Mouse (Mus musculus) embryonic facial prominence, embryonic 10.5 days (tissue): ENCODE data around the gene D430041D05Rik. TPM values are rescaled to one million over a fixed set of nuclear protein-coding genes. Genes with fewer than 3 reads are reported as not detected.
"Not testable (repeated sequence)": the region's sequence is repeated elsewhere in the genome, so short reads cannot be mapped to it uniquely, and the experiment has no call there.

Source experiments
- DNase-seq: peaks from one replicate; pipeline ENCODE4 v3.0.0-alpha.2; 2017; ENCODE audit warnings: low spot score
- H3K27ac ChIP-seq: fragments of 300-500 bp; sonication (generic); replicated peaks from 2 replicates; pipeline ENCODE4 v1.5.1; 2016; ENCODE audit warnings: mild to moderate bottlenecking
- H3K27me3 ChIP-seq: fragments of 300-500 bp; sonication (generic); replicated peaks from 2 replicates; pipeline ENCODE4 v1.6.1; 2016; ENCODE audit warnings: low read depth, mild to moderate bottlenecking; ENCODE audit not compliant: poor library complexity, severe bottlenecking
- H3K36me3 ChIP-seq: fragments of 300-500 bp; sonication (generic); replicated peaks from 2 replicates; pipeline ENCODE4 v1.6.1; 2016; ENCODE audit warnings: mild to moderate bottlenecking, moderate library complexity
- H3K4me1 ChIP-seq: fragments of 300-500 bp; sonication (generic); 2 replicates; pipeline ENCODE4 v1.6.1; 2016
- H3K4me3 ChIP-seq: fragments of 300-500 bp; sonication (generic); 2 replicates; pipeline ENCODE4 v1.5.1; 2016; ENCODE audit warnings: mild to moderate bottlenecking, moderate library complexity
- H3K9me3 ChIP-seq: fragments of 300-500 bp; sonication (generic); 2 replicates; pipeline ENCODE4 v1.6.1; 2016; ENCODE audit warnings: mild to moderate bottlenecking
- WGBS: fragments of 180-500 bp; shearing (Covaris S2); methylation state at CpG from one replicate; pipeline ENCODE4 v1.1.7; 2016; 5-methylcytosine and 5-hydroxymethylcytosine counted together
- microRNA counts: library from miRNA; unstranded; fragments of <30 nt; microRNA quantifications from one replicate; lab custom pipeline; 2017
- microRNA-seq: library from miRNA; unstranded; fragments of <30 nt; microRNA quantifications from one replicate; pipeline ENCODE4, GENCODE M21; 2017
- polyA plus RNA-seq: library from polyadenylated mRNA; unstranded; fragments of >200 nt; fragmentation: Nextera tagmentation; extraction: Ambion mirVana; gene quantifications from 2 replicates; pipeline ENCODE4 v1.2.1, GENCODE M21; 2016

D430041D05Rik gene
- polyA plus RNA-seq, 1 experiment from 2014 or later: 0.60 TPM

GRCm38 (mm10) chr2:104109021-104109420, 301.8 kb downstream of the D430041D05Rik start:
- 91% methylated on average over 2 of the region's 2 CpGs for WGBS
- not testable (repeated sequence) for DNase-seq, H3K4me3 ChIP-seq, H3K36me3 ChIP-seq, H3K27me3 ChIP-seq, H3K4me1 ChIP-seq, H3K9me3 ChIP-seq, H3K27ac ChIP-seq

GRCm38 (mm10) chr2:104104800-104105199, 306.0 kb downstream of the D430041D05Rik start:
- 93% methylated on average over 6 of the region's 6 CpGs for WGBS
- no peaks in the 10 kb centered on the region for H3K27me3 ChIP-seq
- H3K4me3 ChIP-seq: no peak overlapping the region
- peaks cover 4% of the 10 kb centered on the region for H3K4me1 ChIP-seq
- H3K27ac ChIP-seq: no peak overlapping the region
- H3K36me3 ChIP-seq: no peaks in the 10 kb centered on the region
- H3K9me3 ChIP-seq: no peaks in the 10 kb centered on the region
- DNase-seq: no peak

DNA sequence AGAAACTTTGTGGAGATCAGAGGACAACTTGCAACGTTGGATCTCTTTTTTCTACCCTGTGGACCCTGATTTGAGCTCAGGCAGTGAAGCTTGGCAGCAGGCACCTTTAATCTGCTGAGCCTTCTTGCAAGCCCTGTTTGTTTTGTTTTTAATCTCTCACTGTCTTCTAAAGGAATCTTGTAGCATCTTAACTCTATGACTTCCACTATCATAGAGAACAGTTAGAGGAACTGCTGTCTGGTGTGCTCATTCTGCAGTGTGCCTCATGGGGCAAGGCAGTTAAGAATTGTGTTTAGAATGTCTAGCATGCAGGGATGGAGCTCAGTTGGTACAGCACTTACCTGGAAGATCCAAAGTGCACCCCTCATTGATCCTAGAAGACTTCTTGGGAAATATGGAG, 310.9 kb downstream of the D430041D05Rik start:
- peaks cover 24% of the 10 kb centered on the region for H3K4me1 ChIP-seq
- H3K27ac ChIP-seq: no peak overlapping the region
- peak; percentile 2 for DNase-seq
- H3K4me3 ChIP-seq: no peak overlapping the region
- WGBS: 61% methylated on average over 1 of the region's 1 CpGs
- H3K9me3 ChIP-seq: no peaks in the 10 kb centered on the region
- no peaks in the 10 kb centered on the region for H3K27me3 ChIP-seq
- no peaks in the 10 kb centered on the region for H3K36me3 ChIP-seq

DNA sequence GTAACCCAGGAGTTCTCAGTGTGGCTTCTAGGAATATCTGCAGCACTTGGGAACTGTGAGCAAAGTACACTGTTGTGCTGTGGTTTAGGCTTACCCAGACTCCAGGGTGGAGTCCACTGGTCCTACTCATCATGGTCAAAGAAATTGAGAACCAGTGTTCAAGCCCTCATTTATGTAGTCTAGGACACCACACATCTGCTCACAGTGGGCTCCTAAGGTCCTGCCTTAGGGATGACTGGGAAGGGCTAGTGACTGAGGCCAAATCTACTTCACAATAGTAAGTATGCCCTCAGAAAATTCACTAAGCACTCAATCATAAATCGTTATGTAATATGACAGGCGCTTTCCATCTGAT, 311.6 kb downstream of the D430041D05Rik start:
- DNase-seq: no peak
- Histone ChIP-seq H3K4me3 (no peak overlapping the region), H3K27ac (peak overlapping the region; percentile 57; the same call in 1 of the 2 replicates), H3K4me1 (peaks cover 24% of the 10 kb centered on the region), H3K27me3 (no peaks in the 10 kb centered on the region), H3K9me3 (no peaks in the 10 kb centered on the region), H3K36me3 (no peaks in the 10 kb centered on the region)
- whole genome bisulfite sequencing: 94% methylated on average over 2 of the region's 2 CpGs

DNA sequence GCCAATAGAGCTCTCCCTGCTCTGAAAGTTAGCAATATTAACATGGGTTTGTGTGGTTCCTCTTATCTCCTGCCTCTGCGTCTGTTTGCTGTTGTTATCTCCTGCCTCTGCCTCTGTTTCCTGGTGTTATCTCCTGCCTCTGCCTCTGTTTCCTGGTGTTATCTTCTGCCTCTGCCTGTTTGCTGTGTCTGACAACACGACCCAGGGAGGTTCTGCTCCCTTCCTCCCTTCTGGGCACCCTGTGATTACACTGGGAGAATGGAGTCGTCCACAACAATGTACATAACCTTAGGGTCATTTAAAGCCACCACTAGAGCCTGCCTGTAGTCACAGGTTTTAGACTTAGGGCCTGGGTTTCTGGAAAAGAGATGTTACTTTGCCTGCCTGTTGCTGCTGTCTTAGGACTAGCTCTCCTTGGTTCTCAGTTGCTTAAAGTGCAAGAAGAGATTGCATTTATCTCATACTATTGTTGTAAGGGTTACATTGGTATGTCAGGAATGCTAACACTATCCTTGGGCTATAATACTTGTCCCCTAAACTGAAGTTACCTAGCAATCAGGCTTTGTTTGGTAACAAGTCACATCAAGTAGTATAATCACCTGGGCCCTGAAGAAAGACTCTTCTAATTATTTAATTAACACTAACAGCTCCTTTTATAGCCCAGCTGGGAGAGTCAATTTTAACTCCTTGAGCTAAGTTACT, 312.1 kb downstream of the D430041D05Rik start:
- no peak overlapping the region for H3K4me3 ChIP-seq
- H3K27ac ChIP-seq: peak overlapping the region; percentile 57
- 32% methylated on average over 3 of the region's 3 CpGs for WGBS
- peaks cover 27% of the 10 kb centered on the region for H3K4me1 ChIP-seq
- no peaks in the 10 kb centered on the region for H3K9me3 ChIP-seq
- H3K36me3 ChIP-seq: no peaks in the 10 kb centered on the region
- DNase-seq: no peak
- H3K27me3 ChIP-seq: no peaks in the 10 kb centered on the region

GRCm38 (mm10) chr2:104097396-104097795, 313.4 kb downstream of the D430041D05Rik start:
- Histone ChIP-seq H3K4me1 (peaks cover 27% of the 10 kb centered on the region), H3K27ac (0 out of 2 replicates have a peak overlapping the region, but pooled peaks have one; percentile 1)
- H3K27me3 ChIP-seq, DNase-seq, H3K9me3 ChIP-seq, H3K36me3 ChIP-seq, H3K4me3 ChIP-seq: not testable (repeated sequence)
- 93% methylated on average over 4 of the region's 4 CpGs for WGBS

DNA sequence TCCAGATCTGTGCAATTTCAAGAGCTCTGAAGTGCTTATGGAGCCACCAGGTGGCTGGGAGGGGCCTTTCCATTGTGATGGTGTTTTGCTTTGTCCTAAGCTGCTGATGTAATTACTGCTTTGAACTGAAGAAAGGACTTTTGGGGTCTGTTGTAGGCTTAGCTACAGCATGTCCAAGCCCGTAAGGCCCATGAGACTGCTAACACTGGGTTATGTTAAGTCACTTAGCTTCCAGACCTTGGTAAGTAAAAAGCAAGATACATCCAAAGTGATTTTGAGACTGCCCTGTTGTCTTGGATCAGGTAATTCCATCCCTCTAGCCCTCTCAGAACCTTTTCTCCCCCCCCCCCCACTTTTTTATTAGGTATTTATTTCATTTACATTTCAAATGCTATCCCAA, 314.0 kb downstream of the D430041D05Rik start:
- 69% methylated on average over 1 of the region's 1 CpGs for WGBS
- DNase-seq, H3K36me3 ChIP-seq, H3K9me3 ChIP-seq, H3K27me3 ChIP-seq: not testable (repeated sequence)
- Histone ChIP-seq H3K4me3 (peak overlapping the region; percentile 62; the same call in 1 of the 2 replicates), H3K4me1 (peaks cover 27% of the 10 kb centered on the region), H3K27ac (0 out of 2 replicates have a peak overlapping the region, but pooled peaks have one; percentile 44)

DNA sequence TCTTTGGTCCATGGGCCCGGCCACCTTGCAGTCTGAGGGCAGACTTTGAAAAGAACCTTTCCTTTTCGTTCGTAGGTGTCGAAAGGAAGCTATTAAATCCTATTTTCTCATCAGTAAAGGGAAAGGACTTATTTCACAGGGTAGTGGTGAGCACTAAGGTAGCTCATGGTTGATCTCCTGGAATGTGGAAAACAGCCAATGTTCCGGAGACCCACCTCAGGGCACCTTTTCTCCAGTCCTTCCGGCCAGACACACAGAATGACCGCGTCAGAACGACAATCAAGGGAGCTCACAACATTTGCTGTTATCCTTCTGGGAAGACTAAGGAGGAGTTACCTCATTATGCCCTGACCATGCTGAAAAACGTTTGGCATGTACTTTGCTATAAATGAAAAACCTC, 314.6 kb downstream of the D430041D05Rik start:
- DNase-seq: no peak
- Histone ChIP-seq H3K36me3 (no peaks in the 10 kb centered on the region), H3K27ac (peak overlapping the region; percentile 86), H3K4me3 (peak overlapping the region; percentile 62), H3K4me1 (peaks cover 27% of the 10 kb centered on the region), H3K9me3 (no peaks in the 10 kb centered on the region), H3K27me3 (no peaks in the 10 kb centered on the region)
- 46% methylated on average over 10 of the region's 10 CpGs for WGBS

DNA sequence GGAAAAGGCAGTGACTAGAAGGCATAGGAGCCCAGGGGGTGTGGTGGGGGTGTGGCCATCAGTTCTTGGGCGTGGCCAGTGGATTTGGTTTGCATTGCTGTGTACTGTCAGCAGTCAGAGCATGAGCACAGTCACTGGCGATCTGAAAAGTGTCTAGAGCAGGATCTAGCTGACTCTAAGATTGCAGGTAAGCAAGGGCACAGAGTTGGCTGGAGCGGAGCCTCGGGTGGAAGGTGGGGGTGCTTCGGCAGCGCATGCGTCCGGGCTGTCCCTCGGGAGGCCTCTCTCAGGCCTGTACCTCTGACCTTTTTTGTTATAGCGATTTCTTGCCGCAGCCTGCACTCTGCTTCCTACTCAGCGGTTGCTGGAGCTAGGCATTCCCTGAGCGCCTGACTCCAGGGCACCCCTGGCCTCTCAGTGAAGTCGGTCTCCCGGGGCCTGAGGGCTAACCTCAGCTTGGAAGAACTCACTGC, 315.0 kb downstream of the D430041D05Rik start, which contains the start of gene Cd59a:
TSS of gene Cd59a (plus strand) at position 61 of the 473 bp plus-strand sequence.
- 8% methylated on average over 15 of the region's 15 CpGs for WGBS

DNA sequence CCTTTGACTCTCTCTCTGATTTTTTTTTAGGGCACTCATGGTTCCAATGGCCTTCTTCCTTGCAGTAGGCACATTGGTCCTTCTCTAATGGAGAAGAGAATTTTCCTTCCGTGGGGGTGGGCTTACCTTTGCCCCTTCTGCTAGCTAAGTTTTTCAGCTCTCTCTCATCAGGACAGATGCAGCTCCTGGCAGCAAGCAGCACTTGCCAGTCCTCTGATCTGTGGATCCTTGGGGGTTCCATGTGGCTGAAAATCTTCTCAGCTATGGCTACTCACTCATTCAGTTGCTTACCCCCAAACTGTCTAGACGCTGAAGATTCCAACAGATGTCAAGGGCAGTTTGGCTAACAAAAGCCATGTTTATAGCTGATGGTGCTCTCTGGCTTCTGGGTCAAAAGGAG, 317.5 kb downstream of the D430041D05Rik start:
- DNase-seq: no peak

More for the DNA sequence above, 315.0 kb downstream of the D430041D05Rik start, which contains the start of gene Cd59a:
- Histone ChIP-seq H3K4me3 (peak within 1 kb of the TSS; percentile 62), H3K27ac (peak within 1 kb of the TSS; percentile 86), H3K9me3 (no peaks in the 10 kb centered on the region), H3K36me3 (no peaks in the 10 kb centered on the region), H3K4me1 (peaks cover 27% of the 10 kb centered on the region), H3K27me3 (no peaks in the 10 kb centered on the region)
- DNase-seq: peak; percentile 84

More for the DNA sequence above, 317.5 kb downstream of the D430041D05Rik start:
- Histone ChIP-seq H3K4me3 (no peak overlapping the region), H3K4me1 (peaks cover 18% of the 10 kb centered on the region), H3K36me3 (no peaks in the 10 kb centered on the region), H3K27ac (no peak overlapping the region), H3K27me3 (no peaks in the 10 kb centered on the region), H3K9me3 (no peaks in the 10 kb centered on the region)
- 81% methylated on average over 2 of the region's 2 CpGs for WGBS

MicroRNAs encoded within 50 kb of the gene (microRNA counts, 519-probe panel; counts per million panel counts)
- microRNA mmu-miR-1902 (lab: Ali Mortazavi, UCI): 188 counts per million, percentile 57 among the panel's probes with 10 or more counts

Small RNAs within 50 kb of the gene (microRNA-seq; reads per million reads assigned to microRNA genes)
- gene Mir1902: not detected

Other genes starting within 250 kb of the D430041D05Rik start
- 9.5 and 10.6 TPM in 2 replicates for gene Hipk3, start 83.4 kb upstream of the D430041D05Rik start, polyA plus RNA-seq
- 94.8 and 97.0 TPM in 2 replicates for gene Cstf3, start 179.5 kb upstream of the D430041D05Rik start, polyA plus RNA-seq